Mouse (Mus musculus): ENCODE results near the gene Mvd. TPM values are rescaled to one million over a fixed set of nuclear protein-coding genes. Genes with fewer than 3 reads are reported as not detected.

Mvd gene
- polyA plus RNA-seq, 1 experiment from 2014 or later = 27.1 TPM

DNA sequence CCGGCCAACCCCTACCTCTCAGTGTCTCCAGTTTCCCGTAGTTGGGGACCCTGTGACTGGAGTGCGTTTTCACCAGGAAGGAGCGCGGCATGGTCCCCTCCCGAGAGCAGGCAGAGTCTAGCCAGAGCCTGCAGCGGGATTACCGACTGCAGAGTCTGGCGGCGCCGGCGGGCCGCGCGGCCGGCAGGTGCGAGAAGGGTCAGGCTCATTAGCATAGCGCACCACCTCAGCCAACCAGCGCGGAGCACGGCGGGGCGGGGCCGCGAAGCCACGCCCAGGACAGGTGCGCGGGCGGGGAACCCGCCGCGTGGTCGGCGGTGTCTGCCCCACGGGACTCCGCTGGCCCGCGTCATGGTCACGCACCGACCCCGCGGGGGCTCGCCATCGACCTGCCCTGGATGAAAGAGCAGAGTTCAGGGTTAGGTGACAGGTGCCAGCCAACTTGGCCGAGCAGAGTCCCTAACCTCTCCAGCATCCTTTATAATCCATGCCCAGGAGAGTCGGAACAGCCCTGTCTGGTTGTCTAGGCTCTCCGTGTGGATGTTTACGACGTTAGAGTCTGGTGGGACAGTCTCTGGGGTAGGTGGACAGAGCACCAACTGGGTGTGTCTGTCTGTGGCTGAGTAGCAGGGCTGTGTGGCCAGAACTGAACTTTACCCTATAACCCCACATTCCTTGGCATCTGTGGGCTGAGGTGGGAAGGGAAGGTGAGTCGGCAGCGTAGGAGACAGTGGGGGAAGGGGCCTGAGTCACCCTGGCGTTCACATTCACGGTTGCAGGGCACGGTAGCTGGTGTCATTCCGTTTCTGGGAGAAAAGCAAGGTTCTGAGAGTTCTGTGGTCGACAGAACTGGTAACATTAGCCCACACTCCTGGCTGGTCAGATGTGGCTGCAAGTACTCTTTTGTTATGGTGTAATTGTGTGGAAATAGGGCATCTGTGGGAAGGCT, 17.6 kb upstream of the Mvd start, which contains the start of gene Snai3:
Snai3 (minus strand) TSS at position 210 of the 949 bp plus-strand sequence.
- peak; percentile 73 for DNase-seq (ENCODE audit: low spot score)
- Histone ChIP-seq H3K27me3 (replicated peaks; ENCODE audit: control insufficient read depth, insufficient read depth, low read length) (peaks cover 26% of the 10 kb centered on the region), H3K9me3 (ENCODE audit: control insufficient read depth, low read length) (no peaks in the 10 kb centered on the region), H3K4me2 (ENCODE audit: low read depth, low read length) (peak within 1 kb of the TSS; percentile 57), H3K9ac (ENCODE audit: low read depth, low read length) (peak within 1 kb of the TSS; percentile 40; the same call in 1 of the 2 replicates), H3K27ac (replicated peaks; ENCODE audit: low read depth, low read length) (no peak within 1 kb of the TSS), H3K4me1 (ENCODE audit: control insufficient read depth, insufficient read depth, low read length) (peaks cover 5% of the 10 kb centered on the region; the same call in 1 of the 2 replicates), H3K4me3 (ENCODE audit: low read depth, low read length) (peak within 1 kb of the TSS; percentile 33), H3K36me3 (ENCODE audit: control insufficient read depth, insufficient read depth, low read length) (peaks cover 9% of the 10 kb centered on the region)
- ATAC-seq (ENCODE audit: low read depth) = peak; percentile 91
- WGBS = 4% methylated on average over 40 of the region's 56 CpGs

DNA sequence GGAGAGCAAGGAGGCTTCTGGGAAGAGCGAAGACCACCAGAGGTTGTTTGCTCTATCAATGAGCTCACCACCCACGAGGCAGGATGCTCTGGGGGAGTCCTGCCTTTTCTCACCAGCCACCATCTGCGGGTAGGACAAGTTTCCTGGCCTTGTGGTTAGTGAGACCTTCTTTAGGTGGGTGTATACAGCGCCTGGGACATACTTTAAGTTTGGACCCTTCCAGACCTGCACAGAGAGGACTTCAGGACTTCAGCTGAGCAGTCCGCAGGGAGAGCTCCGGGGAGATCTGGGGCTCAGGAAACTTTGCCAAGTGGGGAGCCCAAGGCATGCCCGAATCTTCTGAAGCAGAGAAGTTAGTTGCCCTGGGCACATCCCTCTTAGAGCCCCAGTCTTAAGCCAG, 16.8 kb upstream of the Mvd start:
- H3K4me1 ChIP-seq (ENCODE audit: control insufficient read depth, insufficient read depth, low read length) = peaks cover 5% of the 10 kb centered on the region; the same call in 1 of the 2 replicates
- no peak overlapping the region for H3K27ac ChIP-seq (replicated peaks; ENCODE audit: low read depth, low read length)
- WGBS = 27% methylated on average over 6 of the region's 7 CpGs
- no peaks in the 10 kb centered on the region for H3K9me3 ChIP-seq (ENCODE audit: control insufficient read depth, low read length)
- H3K27me3 ChIP-seq (replicated peaks; ENCODE audit: control insufficient read depth, insufficient read depth, low read length) = peaks cover 26% of the 10 kb centered on the region
- no peak for ATAC-seq (ENCODE audit: low read depth)
- no peak for DNase-seq (ENCODE audit: low spot score)
- peaks cover under 1% of the 10 kb centered on the region; the same call in 1 of the 2 replicates for H3K36me3 ChIP-seq (ENCODE audit: control insufficient read depth, insufficient read depth, low read length)
- peak overlapping the region; percentile 57 for H3K4me2 ChIP-seq (ENCODE audit: low read depth, low read length)
- peak overlapping the region; percentile 40; the same call in 1 of the 2 replicates for H3K9ac ChIP-seq (ENCODE audit: low read depth, low read length)
- peak overlapping the region; percentile 33 for H3K4me3 ChIP-seq (ENCODE audit: low read depth, low read length)

DNA sequence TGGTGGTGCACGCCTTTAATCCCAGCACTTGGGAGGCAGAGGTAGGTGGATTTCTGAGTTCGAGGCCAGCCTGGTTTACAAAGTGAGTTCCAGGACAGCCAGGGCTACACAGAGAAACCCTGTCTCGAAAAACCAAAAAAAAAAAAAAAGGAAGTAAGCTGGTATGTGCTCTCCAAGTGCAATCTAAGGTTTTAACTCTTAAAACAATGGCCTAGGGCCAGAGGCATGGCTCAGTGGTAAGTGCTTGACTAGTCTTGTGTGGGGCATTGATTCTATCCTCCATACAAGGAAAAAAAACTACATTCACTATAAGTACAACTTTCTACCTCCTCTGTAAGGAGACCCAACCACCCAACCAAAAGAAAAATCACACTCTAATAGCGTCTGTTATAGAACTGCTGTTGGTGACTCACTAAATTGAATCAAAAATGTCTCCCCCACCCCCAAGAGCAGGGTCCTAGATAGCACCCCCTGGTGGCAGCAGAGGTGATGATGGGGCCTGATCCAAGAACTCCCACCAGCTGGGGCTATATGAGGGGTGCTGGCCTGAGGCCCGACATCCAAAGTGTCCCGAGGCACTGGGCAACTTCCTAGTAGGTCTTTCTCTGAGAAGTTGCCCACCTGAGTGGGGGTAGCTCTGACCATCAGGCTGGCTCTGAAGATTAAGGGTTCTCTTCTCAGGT, 16.1 kb upstream of the Mvd start:
- Histone ChIP-seq H3K9ac (ENCODE audit: low read depth, low read length) (no peak overlapping the region), H3K36me3 (ENCODE audit: control insufficient read depth, insufficient read depth, low read length) (no peaks in the 10 kb centered on the region), H3K27ac (replicated peaks; ENCODE audit: low read depth, low read length) (no peak overlapping the region), H3K4me2 (ENCODE audit: low read depth, low read length) (0 out of 2 replicates have a peak overlapping the region, but pooled peaks have one; percentile 57), H3K4me3 (ENCODE audit: low read depth, low read length) (no peak overlapping the region), H3K27me3 (replicated peaks; ENCODE audit: control insufficient read depth, insufficient read depth, low read length) (peaks cover 26% of the 10 kb centered on the region), H3K4me1 (ENCODE audit: control insufficient read depth, insufficient read depth, low read length) (peaks cover 5% of the 10 kb centered on the region; the same call in 1 of the 2 replicates), H3K9me3 (ENCODE audit: control insufficient read depth, low read length) (no peaks in the 10 kb centered on the region)
- WGBS = 49% methylated on average over 6 of the region's 6 CpGs
- DNase-seq (ENCODE audit: low spot score) (no peak), ATAC-seq (ENCODE audit: low read depth) (no peak)

- Histone ChIP-seq H3K9me3 (ENCODE audit: control insufficient read depth, low read length) (no peaks in the 10 kb centered on the region), H3K27ac (replicated peaks; ENCODE audit: low read depth, low read length) (no peak overlapping the region), H3K4me3 (ENCODE audit: low read depth, low read length) (no peak overlapping the region), H3K4me1 (ENCODE audit: control insufficient read depth, insufficient read depth, low read length) (0 out of 2 replicates have a peak, but pooled peaks cover 5% of the 10 kb centered on the region), H3K4me2 (ENCODE audit: low read depth, low read length) (no peak overlapping the region), H3K27me3 (replicated peaks; ENCODE audit: control insufficient read depth, insufficient read depth, low read length) (peaks cover 26% of the 10 kb centered on the region), H3K36me3 (ENCODE audit: control insufficient read depth, insufficient read depth, low read length) (no peaks in the 10 kb centered on the region), H3K9ac (ENCODE audit: low read depth, low read length) (no peak overlapping the region)
- WGBS = 72% methylated on average over 11 of the region's 11 CpGs
- ATAC-seq (ENCODE audit: low read depth) = no peak
- no peak for DNase-seq (ENCODE audit: low spot score)
Observed at GRCm38 (mm10) chr8:122457171-122457570, 13.9 kb upstream of the Mvd start.

DNA sequence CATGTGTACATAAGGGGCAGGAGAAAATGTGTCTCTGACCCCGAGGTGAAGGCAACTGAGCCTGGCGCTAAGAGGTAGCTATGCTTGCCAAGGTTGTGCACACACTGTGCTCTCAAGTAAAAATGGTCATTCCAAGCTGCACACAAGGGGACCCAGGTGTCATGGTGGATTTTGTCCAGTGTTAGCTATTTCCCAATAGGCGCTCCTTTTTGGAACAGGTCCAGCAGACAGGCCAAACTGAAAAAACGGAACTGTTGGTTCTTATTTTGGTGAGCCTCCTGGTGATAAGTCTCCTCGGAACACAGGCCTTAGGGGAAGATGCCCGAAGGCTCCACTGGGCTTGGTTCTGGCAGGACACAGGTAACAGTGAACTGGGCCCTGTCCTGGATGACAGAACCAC, 11.2 kb upstream of the Mvd start:
- H3K36me3 ChIP-seq (ENCODE audit: control insufficient read depth, insufficient read depth, low read length) = no peaks in the 10 kb centered on the region
- H3K4me1 ChIP-seq (ENCODE audit: control insufficient read depth, insufficient read depth, low read length) = no peaks in the 10 kb centered on the region
- DNase-seq (ENCODE audit: low spot score) = no peak
- ATAC-seq (ENCODE audit: low read depth) = no peak
- H3K9ac ChIP-seq (ENCODE audit: low read depth, low read length) = no peak overlapping the region
- H3K4me3 ChIP-seq (ENCODE audit: low read depth, low read length) = no peak overlapping the region
- peaks cover 2% of the 10 kb centered on the region for H3K27me3 ChIP-seq (replicated peaks; ENCODE audit: control insufficient read depth, insufficient read depth, low read length)
- H3K27ac ChIP-seq (replicated peaks; ENCODE audit: low read depth, low read length) = no peak overlapping the region
- no peak overlapping the region for H3K4me2 ChIP-seq (ENCODE audit: low read depth, low read length)
- H3K9me3 ChIP-seq (ENCODE audit: control insufficient read depth, low read length) = no peaks in the 10 kb centered on the region
- WGBS = 88% methylated on average over 6 of the region's 6 CpGs

GRCm38 (mm10) chr8:122452154-122452553, 8.9 kb upstream of the Mvd start:
- H3K27ac ChIP-seq (replicated peaks; ENCODE audit: low read depth, low read length) = no peak overlapping the region
- H3K9me3 ChIP-seq (ENCODE audit: control insufficient read depth, low read length) = no peaks in the 10 kb centered on the region
- H3K4me1 ChIP-seq (ENCODE audit: control insufficient read depth, insufficient read depth, low read length) = no peaks in the 10 kb centered on the region
- no peaks in the 10 kb centered on the region for H3K36me3 ChIP-seq (ENCODE audit: control insufficient read depth, insufficient read depth, low read length)
- 86% methylated on average over 9 of the region's 10 CpGs for WGBS
- DNase-seq (ENCODE audit: low spot score) = no peak
- no peak for ATAC-seq (ENCODE audit: low read depth)
- no peak overlapping the region for H3K9ac ChIP-seq (ENCODE audit: low read depth, low read length)
- H3K4me3 ChIP-seq (ENCODE audit: low read depth, low read length) = no peak overlapping the region
- H3K27me3 ChIP-seq (replicated peaks; ENCODE audit: control insufficient read depth, insufficient read depth, low read length) = no peaks in the 10 kb centered on the region
- H3K4me2 ChIP-seq (ENCODE audit: low read depth, low read length) = no peak overlapping the region

- H3K4me3 ChIP-seq (ENCODE audit: low read depth, low read length) = no peak overlapping the region
- H3K4me1 ChIP-seq (ENCODE audit: control insufficient read depth, insufficient read depth, low read length) = no peaks in the 10 kb centered on the region
- H3K9ac ChIP-seq (ENCODE audit: low read depth, low read length) = no peak overlapping the region; the same call in 1 of the 2 replicates
- H3K9me3 ChIP-seq (ENCODE audit: control insufficient read depth, low read length) = no peaks in the 10 kb centered on the region
- 72% methylated on average over 7 of the region's 7 CpGs for WGBS
- H3K36me3 ChIP-seq (ENCODE audit: control insufficient read depth, insufficient read depth, low read length) = no peaks in the 10 kb centered on the region
- no peak overlapping the region for H3K4me2 ChIP-seq (ENCODE audit: low read depth, low read length)
- no peaks in the 10 kb centered on the region for H3K27me3 ChIP-seq (replicated peaks; ENCODE audit: control insufficient read depth, insufficient read depth, low read length)
- ATAC-seq (ENCODE audit: low read depth) (0 out of 2 replicates have a peak, but pooled peaks have one; percentile 16), DNase-seq (ENCODE audit: low spot score) (no peak)
- no peak overlapping the region for H3K27ac ChIP-seq (replicated peaks; ENCODE audit: low read depth, low read length)
Observed at GRCm38 (mm10) chr8:122451161-122451703, 8.0 kb upstream of the Mvd start.

- ATAC-seq (ENCODE audit: low read depth) (no peak), DNase-seq (ENCODE audit: low spot score) (no peak)
- Histone ChIP-seq H3K4me1 (ENCODE audit: control insufficient read depth, insufficient read depth, low read length) (peaks cover 15% of the 10 kb centered on the region), H3K4me2 (ENCODE audit: low read depth, low read length) (peak overlapping the region; percentile 82), H3K27me3 (replicated peaks; ENCODE audit: control insufficient read depth, insufficient read depth, low read length) (no peaks in the 10 kb centered on the region), H3K9ac (ENCODE audit: low read depth, low read length) (no peak overlapping the region), H3K9me3 (ENCODE audit: control insufficient read depth, low read length) (no peaks in the 10 kb centered on the region), H3K27ac (replicated peaks; ENCODE audit: low read depth, low read length) (no peak overlapping the region), H3K36me3 (ENCODE audit: control insufficient read depth, insufficient read depth, low read length) (no peaks in the 10 kb centered on the region), H3K4me3 (ENCODE audit: low read depth, low read length) (no peak overlapping the region)
- WGBS = 55% methylated on average over 3 of the region's 3 CpGs
Observed at GRCm38 (mm10) chr8:122445203-122445602, 2.0 kb upstream of the Mvd start.

Measured in embryonic facial prominence, embryonic 14.5 days (tissue).